Mouse (Mus musculus) spleen, postnatal 14 days (tissue): ENCODE measurements around the gene Ifitm6.
"Not testable (repeated sequence)": the region's sequence is repeated elsewhere in the genome, so short reads cannot be mapped to it uniquely, and the experiment has no call there.

Source experiments
- DNase-seq, 2 experiments: peaks; one replicate each; pipeline ENCODE4 v3.0.0; 2021 to 2022; ENCODE audit warnings: low spot score in 2 of 2

Gene Ifitm6

DNA sequence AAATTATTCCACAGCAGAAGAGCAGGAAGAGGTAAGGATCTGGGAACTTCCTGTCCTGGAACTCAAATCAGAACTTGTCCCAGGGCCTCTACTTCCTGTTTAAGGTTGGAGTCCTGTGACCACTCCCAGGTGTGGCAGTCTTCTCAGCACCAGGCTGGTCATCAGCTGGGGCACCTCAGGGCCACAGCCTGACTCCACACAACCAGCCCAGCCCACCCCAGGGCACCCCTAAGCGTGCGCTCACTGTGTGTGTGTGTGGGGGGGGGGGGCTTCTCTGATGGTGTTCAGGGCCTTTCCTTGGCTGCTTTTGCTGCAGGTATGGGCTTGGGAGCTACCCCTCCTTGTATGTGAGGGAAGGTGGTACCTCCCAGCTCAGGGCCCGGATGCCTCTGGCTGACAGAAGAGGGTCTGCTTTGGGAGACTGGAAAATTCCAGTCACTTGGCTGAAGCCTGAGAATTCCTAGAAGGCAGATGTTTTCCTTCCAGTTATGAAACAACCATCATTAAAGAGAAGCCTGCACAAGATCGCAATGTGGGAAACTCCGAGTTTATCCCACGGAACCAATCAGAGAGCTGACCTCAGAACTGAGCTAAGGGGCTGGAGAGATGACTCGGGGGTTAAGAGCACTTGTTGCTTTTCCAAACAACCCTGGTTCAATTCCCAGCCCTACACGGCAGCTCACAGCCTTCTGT lies 46.1 kb downstream of the Ifitm6 start:
- DNase-seq: no peak

DNA sequence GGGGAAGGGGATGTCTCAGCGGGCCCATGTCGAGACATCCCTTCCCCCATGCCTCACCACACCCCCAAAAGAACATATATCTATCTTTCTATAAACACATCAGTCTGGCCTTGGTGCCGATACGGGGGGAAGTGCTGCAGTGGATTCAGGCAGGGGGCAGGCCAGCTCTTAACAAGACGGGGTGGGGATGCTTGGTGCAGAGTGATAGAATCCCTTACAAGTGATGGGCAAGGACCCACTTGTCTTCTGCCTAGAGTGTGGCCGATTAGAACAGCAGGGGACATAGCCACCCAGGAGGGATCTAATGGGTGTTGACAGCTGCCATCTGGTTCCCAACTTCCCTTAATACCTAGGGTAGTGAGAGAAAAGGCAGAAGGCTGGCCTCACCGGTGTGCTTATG lies 46.8 kb downstream of the Ifitm6 start:
- DNase-seq: no peak

DNA sequence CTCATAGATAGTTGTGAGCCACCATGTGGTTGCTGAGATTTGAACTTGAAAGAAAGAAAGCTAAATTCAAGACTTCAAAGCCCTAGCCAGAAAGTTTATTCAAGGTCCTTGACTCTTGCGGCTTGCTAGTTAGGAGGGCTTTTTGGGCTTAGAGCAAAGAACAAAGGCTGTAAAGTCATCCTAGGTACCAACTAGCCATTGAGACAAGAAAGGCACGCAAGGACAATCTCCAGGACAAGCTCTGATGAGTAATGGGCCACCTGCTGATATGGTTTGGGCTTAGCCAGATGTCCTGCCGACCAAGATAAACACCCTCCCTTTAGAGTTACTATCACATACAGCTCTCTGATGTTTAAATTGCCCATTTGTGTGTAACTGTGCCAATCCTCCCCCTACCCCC lies 49.0 kb downstream of the Ifitm6 start:
- not testable (repeated sequence) for DNase-seq

DNA sequence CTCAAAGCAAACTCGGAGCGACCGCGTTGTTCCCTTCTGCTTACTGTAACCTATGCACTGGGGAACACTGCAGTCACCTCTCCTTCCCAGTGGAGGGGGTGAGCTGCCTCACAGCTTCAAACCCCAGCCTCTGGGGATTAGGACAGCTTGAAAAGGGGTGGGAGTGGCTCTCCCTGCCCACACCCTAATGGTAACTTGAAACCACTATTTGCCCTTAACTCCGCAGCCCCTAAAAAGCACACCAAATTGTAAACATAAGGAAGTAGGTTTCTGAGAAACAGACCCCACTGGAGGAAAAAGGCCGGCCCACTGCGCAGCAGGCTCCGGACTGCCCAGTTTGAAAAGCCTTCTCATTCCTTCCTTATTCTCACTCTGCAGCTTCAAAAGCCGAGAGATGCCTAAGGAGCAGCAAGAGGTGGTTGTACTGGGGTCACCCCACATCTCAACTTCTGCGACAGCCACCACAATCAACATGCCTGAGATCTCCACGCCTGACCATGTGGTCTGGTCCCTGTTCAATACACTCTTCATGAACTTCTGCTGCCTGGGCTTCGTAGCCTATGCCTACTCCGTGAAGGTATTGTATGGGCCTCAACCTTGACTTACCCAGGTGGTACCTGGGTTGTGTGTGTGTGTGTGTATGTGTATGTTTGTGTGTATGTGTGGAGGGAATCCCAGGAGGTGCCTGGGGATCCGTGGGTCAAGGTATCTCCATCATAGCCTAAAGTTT lies 49.7 kb downstream of the Ifitm6 start:
- DNase-seq: no peak

DNA sequence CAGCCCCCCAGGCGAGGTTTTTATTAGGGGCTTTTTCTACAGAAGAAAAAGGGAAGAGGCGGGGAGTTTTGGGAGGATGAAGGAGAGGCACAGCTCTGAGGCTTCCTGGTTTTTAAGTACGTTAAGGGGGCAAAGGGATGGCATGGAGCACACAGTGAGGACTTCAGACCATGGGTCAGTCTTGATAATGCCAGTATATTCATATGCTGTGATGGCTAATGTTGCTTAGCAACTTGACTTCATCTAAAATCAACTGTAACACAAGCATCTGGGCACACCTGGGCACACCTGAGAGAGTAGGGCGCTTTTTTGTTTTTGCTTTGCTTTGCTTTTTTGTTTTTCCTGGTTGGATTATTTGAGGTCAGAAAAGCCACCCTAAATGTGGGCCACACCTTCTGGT lies 50.8 kb downstream of the Ifitm6 start, which contains the start of gene Ifitm1:
Ifitm1 (plus strand) TSS at position 301 of the 400 bp plus-strand sequence.
- no peak for DNase-seq
